Mouse (Mus musculus): ENCODE results near the gene Mtmr3.

Mtmr3 gene

GRCm38 (mm10) chr11:4594608-4595500 lies at the start of gene Mtmr3:
Gene Mtmr3 (minus strand): TSS chr11:4594863.
- DNase-seq (ENCODE audit: low spot score in 2 of 2), result peak; percentile 96 to 97

GRCm38 (mm10) chr11:4643722-4644121 lies 49.1 kb upstream of the Mtmr3 start:
- DNase-seq (ENCODE audit: low spot score in 2 of 2), result no peak

- DNase-seq (ENCODE audit: low spot score in 2 of 2), result no peak
These were observed 46.5 kb upstream of the Mtmr3 start for GRCm38 (mm10) chr11:4641185-4641584.

GRCm38 (mm10) chr11:4638261-4638660 lies 43.6 kb upstream of the Mtmr3 start:
- no peak for DNase-seq (ENCODE audit: low spot score in 2 of 2)

- peak; percentile 87 to 92 for DNase-seq (ENCODE audit: low spot score in 2 of 2)
These were observed 43.0 kb upstream of the Mtmr3 start, which contains the start of gene Ascc2 for GRCm38 (mm10) chr11:4637534-4638234. Gene Ascc2 (plus strand): TSS chr11:4637747.

- no peak for DNase-seq (ENCODE audit: low spot score in 2 of 2)
These were observed 42.2 kb upstream of the Mtmr3 start for GRCm38 (mm10) chr11:4636782-4637342.

GRCm38 (mm10) chr11:4634395-4634794 lies 39.7 kb upstream of the Mtmr3 start:
- no peak for DNase-seq (ENCODE audit: low spot score in 2 of 2)

- DNase-seq (ENCODE audit: low spot score in 2 of 2), result no peak
These were observed 38.8 kb upstream of the Mtmr3 start for GRCm38 (mm10) chr11:4633420-4633819.

- no peak for DNase-seq (ENCODE audit: low spot score in 2 of 2)
These were observed 35.2 kb upstream of the Mtmr3 start for GRCm38 (mm10) chr11:4629861-4630280.

GRCm38 (mm10) chr11:4627636-4628035 lies 33.0 kb upstream of the Mtmr3 start:
- no peak for DNase-seq (ENCODE audit: low spot score in 2 of 2)

GRCm38 (mm10) chr11:4625931-4626330 lies 31.3 kb upstream of the Mtmr3 start:
- no peak for DNase-seq (ENCODE audit: low spot score in 2 of 2)

- no peak for DNase-seq (ENCODE audit: low spot score in 2 of 2)
These were observed 28.3 kb upstream of the Mtmr3 start for GRCm38 (mm10) chr11:4622997-4623396.

- DNase-seq (ENCODE audit: low spot score in 2 of 2), result no peak
These were observed 27.9 kb upstream of the Mtmr3 start for GRCm38 (mm10) chr11:4622442-4622986.

GRCm38 (mm10) chr11:4621866-4622265 lies 27.2 kb upstream of the Mtmr3 start:
- no peak for DNase-seq (ENCODE audit: low spot score in 2 of 2)

GRCm38 (mm10) chr11:4620501-4621108 lies 25.9 kb upstream of the Mtmr3 start:
- DNase-seq (ENCODE audit: low spot score in 2 of 2), result no peak

GRCm38 (mm10) chr11:4620017-4620485 lies 25.4 kb upstream of the Mtmr3 start, which contains the start of gene Gm11032:
Gene Gm11032 (plus strand): TSS chr11:4620067.
- DNase-seq (ENCODE audit: low spot score in 2 of 2), result no peak

GRCm38 (mm10) chr11:4611904-4612303 lies 17.2 kb upstream of the Mtmr3 start:
- DNase-seq (ENCODE audit: low spot score in 2 of 2), result no peak

- no peak for DNase-seq (ENCODE audit: low spot score in 2 of 2)
These were observed 11.9 kb upstream of the Mtmr3 start for GRCm38 (mm10) chr11:4606541-4606940.

GRCm38 (mm10) chr11:4605414-4605813 lies 10.8 kb upstream of the Mtmr3 start:
- peak; percentile 56 to 68 for DNase-seq (ENCODE audit: low spot score in 2 of 2)

GRCm38 (mm10) chr11:4604441-4604840 lies 9.8 kb upstream of the Mtmr3 start:
- DNase-seq (ENCODE audit: low spot score in 2 of 2), result no peak

- no peak for DNase-seq (ENCODE audit: low spot score in 2 of 2)
These were observed 8.2 kb upstream of the Mtmr3 start for GRCm38 (mm10) chr11:4602691-4603441.

Measured in spleen, postnatal 36 days (tissue).